Mouse (Mus musculus) heart, postnatal 36 days (tissue): ENCODE measurements around the gene Utrn. TPM values are rescaled to one million over a fixed set of nuclear protein-coding genes. Genes with fewer than 3 reads are reported as not detected.

Experiments used
- DNase-seq, 2 experiments: peaks; one replicate each; pipeline ENCODE4 v3.0.0; 2021 to 2022
- intact Hi-C: fragments of 180-260 bp; cut with DNase I; formaldehyde crosslinking; loops from one replicate; pipeline ENCODE4 v1.15.1; 2025
- total RNA-seq, 2 experiments: library from RNA; stranded (reverse); gene quantifications; 2 replicates each; pipeline ENCODE4 v1.2.3; 2021

Utrn gene
- total RNA-seq, 2 experiments from 2014 or later: 65.5 to 73.0 TPM

DNA sequence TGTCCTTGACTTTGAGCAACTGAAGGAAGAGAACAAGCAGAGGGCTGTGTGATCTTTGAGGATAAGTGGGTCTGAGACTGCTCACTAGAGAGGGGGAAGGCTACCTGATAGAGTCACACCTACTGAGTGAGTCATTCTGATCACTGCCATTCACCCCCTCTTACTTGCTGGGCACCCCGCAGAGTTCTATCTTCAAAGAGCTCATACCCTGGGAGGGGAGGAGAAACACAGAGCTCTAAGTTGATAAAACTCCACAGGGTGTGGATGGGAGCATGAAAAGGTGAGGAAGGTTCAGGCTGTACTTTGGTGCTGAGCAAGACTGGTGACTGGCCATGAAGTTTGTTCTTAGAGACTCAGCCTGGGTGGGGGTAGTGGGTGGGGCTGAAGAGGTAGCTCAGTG, 164.9 kb downstream of the Utrn start:
- no peak for DNase-seq
- intact Hi-C loops: no loop called here

DNA sequence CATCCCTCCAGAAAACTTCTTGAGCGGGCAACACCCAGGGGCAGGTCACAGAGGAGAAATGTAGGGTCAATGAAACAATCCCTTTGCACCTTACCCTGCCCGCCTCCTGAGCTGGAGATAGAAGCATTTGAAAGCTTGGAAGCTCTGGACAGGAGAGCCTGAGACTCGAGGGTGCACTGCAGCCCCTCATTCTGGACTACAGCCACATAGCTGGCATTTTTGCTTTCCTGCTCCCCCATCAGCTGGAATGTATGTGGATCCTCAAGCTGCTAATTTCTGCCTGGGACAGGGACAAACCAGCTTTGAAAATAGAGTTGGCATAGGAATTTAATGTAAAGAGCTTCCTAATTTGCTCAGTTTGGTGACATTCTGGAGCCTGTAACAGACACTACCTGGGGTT, 165.6 kb downstream of the Utrn start:
- no peak for DNase-seq
- intact Hi-C loops: no loop called here

DNA sequence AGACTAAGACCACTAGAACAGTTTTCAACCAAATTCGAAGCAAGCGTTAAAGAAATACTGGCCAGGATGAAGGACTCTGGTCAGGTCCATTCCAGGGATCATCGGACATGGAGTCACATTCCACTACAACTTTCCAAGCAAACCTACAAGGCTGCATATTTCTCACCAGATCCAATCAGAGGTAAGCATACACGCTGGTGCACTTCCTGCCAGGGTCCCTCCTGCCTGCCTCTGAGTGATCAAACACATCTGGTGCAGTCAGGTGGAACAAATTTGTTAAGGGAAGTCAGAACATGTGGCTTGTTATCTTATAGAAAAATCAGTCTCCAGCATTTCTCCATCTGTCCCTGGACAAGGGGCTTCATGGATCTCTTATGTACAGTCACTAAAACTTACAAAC, 167.0 kb downstream of the Utrn start:
- DNase-seq: no peak
- intact Hi-C loops: no loop called here

DNA sequence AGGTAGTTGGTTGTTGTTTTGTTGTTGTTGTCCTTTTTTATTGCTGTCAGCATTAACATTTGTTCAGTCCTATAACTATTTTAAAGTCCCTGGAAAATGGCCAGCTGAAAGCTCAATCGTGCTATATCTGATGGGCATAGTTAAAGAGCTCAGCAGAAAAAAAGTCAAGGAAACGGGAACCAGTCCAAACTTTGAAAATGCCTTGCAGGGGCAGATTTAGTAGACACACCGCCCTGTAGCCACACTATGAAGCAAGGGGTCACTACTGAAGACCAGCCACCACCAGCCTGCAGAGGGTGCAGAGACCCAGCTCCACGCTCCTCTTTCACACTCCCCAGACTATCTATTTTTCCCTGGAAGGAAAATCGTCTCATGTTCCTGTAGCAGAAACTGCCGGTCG, 167.5 kb downstream of the Utrn start:
- intact Hi-C loops: no loop called here
- DNase-seq: no peak

DNA sequence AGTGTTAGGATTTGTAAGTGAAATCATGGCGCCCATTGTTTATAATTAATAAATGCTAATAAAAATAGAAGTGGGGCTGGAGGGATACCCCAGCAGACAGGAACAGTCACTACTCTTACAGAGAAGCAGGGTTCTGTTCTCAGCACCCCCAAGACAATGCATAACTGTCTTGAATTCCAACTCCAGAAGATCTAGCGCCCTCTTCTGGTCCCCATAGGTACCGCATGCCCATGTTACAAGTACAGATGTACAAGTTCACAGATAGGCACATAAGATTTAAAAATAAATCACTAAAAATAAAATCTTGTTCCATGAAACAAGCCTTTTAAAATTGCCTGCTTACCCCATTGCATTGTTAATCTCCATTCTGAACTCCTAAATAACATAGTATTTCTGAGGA, 168.6 kb downstream of the Utrn start:
- DNase-seq: peak in 1 of 2 experiments; percentile 19
- intact Hi-C loops: no loop called here

DNA sequence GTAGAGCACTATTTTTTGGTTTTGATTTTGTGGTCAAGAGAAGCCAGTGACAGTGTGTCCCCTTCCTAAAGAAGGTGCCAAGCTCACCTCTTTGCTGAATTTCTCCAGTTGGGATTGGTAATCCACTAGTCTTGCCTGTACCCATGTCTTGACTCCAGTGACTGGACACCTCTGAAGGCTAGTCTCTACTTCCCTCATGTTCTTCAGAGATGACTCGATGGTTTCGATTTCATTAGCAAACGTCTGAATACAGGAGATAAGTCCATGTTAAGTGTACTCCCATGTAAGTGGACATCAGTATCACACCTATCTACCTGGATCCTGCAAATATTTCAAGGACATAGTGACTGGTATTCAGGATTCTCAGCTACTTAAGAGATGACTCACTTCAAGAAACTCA, 171.3 kb downstream of the Utrn start:
- intact Hi-C loops: no loop called here
- DNase-seq: no peak

DNA sequence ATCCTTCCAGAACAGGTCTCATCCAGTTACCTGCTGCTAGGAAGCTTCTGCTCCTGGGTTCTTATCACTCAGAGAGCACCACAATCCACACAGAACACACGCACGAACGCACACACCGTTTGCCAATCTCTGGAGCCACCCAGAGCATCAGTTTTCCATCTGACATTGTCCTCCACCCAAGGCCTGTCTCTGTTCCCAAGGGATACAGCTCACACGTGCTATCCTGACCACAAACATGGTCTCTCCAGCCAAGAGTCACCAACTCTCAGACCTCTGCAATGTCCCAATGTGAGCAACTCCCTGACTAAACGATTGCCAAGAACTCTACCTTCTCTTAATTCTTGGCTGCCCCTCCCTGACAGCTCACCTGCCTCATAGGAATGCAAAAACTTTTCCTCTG, 172.5 kb downstream of the Utrn start:
- DNase-seq: no peak
- intact Hi-C loops: no loop called here

DNA sequence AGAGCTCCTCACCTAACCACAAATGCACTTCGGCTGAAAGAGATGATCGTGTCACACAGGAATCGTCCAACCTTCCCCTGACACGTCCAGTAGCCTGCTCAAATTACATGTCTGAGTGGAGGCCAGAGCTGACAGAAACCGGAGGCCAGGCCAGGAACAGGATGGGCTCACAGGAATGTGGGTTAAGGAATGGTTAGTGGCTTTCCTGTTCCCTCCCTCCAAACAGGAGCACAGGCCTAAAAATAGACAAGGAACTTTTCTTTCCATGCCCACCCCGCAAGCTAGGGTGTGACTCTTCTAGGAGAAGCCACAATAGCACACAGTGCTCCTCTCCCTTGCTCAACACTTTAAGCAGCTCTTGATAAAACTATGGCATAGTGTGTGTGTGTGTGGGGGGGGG, 174.4 kb downstream of the Utrn start:
- peak; percentile 22 to 25 for DNase-seq
- intact Hi-C loops: loop anchor here (5.0 kb wide), 2 partner anchors 173 to 303 kb away; partner anchors contain the start of gene Utrn

DNA sequence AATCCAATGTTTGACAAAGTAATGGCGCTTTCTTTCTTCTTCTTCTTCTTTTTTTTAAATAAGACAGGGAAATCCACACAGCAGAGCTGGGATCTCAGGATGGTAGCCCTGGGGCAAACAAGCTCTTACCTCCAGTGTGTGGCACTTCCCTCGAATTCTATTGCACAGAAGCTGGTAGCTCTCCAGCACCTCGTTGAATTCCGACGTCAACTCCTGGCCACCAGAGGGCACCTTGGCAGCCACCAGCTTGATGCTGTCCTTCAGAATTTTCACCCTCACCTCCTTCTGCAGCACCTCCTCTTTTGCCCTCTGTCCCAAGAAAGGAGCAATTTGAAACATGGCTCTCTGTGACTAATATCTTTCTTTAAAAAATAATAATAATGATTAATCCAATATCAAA, 178.6 kb downstream of the Utrn start:
- intact Hi-C loops: loop anchor here (2.0 to 5.0 kb wide), 3 partner anchors 177 to 307 kb away; partner anchors contain the start of gene Utrn
- DNase-seq: peak; percentile 55 to 76

DNA sequence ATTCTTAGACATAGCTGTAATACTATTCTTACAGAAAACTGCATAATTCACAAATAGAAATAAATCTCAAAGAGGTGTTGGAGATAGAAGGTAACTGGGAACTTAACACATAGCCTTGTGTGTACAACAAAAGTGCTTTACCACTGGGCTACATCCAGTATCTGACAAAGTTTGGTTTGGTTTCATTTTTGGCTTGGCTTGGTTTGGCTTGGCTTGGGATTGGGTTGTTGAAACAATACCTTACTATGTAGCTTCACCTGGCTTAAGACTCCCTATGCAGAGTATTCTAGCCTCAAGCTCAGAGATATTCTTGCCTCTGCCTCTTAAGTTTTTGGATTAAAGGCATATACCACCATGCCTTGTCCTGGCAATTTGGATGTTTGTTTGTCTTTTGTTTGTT, 183.5 kb downstream of the Utrn start:
- intact Hi-C loops: no loop called here
- DNase-seq: no peak

DNA sequence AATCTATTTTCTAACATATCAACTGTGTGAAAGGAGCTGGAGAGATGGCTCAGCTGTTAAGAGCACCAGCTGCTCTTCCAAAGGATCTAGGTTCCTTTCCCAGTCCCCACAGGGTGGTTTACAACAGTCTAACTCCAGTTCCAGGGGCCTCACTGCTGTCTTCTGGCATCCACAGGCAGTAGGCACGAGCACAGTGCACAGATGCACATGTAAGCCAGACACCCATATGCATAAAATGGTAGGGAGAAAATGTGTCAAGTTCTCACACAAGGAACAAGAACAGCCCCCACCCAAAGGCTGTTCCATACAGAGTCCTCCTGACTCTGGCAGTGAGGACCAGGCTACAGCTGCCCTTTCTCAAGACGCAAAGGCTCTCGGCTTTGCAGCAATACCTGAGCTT, 185.1 kb downstream of the Utrn start:
- DNase-seq: no peak
- intact Hi-C loops: no loop called here

DNA sequence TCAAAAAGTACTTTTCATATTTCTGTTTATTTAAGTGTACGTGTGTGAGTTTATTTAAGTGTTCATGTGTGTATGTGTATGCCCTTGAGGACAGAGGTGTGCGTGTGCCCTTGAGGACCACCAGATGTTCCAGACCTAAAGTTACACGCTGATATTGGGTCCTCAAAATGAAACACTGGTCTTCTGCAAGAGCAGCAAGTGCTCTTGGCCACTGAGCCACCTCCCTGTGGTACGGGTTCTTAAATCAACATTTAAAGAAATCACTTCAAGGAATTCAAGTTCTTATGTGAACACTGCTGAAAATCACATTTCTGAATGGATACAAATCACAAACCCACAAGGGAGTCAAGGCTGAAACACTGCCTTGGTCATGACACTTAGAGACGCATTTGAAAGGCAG, 195.9 kb downstream of the Utrn start:
- intact Hi-C loops: no loop called here
- DNase-seq: no peak

DNA sequence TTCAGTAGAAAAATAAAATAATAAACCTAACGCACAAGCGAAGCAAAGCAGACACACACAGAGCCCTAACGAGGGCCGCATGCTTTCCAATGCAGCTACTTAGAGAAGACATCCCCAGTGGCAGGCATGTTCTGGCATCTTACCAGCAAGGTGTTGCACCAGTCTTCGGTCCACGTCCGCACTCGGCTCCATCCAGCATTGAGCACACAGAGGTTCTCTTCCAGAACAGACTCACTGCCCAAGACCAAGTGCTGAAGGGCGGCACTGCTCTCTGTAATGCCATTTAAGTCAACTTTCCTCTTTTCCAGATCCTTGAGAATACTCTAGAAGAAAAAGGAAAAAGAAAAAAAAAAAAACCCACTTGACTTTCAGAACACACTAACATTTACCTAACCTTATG, 197.6 kb downstream of the Utrn start:
- DNase-seq: no peak
- intact Hi-C loops: no loop called here

DNA sequence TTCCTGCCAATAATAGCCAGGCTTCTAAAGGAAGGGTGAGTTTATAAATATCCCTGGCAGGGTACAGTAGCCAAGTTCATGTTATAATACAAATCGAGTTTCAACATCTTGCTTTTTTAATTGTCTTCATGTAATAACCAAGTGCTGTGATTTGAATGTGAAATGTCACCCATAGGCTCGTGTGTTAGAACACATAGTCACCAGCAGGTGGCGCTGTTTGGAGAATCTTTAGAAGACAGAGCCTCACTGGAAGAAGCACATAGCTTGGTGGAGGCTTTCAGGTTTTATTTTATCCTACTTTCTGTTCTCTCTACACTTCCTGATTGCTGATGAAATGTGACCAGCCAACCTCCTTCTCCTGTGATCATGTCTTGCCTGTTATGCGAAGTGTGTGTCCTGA, 207.1 kb downstream of the Utrn start:
- DNase-seq: no peak
- intact Hi-C loops: no loop called here

DNA sequence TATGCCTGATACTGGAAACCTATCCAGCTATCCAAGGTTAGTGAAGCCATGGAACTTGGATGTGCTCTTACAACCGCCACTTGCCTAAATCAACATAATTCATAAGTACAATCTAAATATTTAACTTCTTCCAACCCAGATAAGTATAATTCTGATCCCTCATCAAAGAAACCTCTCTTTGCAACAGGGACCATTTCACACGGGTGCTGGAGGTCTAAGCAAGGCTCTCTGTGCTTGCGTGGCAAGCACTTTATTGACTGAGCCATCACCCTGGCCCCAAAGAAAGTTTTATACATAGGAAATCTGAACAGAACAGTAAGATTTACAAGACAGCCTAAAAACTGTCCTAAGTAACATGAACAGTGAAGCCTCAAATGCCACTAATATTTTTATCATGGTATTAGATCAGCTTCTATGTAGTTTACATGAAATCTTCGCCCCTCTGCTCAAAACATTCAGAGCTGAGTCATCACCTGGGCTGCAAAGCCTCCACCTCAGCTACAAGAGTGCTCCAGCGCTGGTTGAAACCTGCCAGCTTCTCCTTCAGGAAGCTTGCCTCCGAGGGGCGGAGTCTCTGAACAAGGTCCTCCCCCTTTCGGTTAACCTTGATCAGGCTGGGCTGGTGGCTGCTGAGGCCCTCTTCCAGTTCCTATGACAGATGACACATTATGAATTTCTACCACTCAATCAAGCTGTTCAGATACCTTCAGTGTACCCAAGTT, 211.0 kb downstream of the Utrn start:
- intact Hi-C loops: no loop called here
- no peak for DNase-seq

DNA sequence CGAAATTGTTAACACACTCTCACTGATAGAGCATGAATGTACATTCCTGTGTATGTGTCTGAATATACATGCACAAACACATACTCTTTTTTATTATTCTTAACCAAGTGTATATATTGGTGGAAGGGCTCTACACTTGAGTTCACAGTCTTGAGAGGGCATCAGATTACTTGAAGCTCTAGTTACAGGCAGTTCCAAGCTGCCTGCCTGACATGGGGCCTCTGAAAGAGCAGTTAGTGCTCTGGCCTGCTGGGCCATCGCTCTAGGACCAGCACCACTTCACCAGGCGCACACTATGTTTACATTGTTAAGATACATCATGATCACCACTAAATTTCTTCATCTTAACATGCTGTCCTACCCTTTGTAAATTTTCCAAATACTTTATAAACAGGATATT, 216.2 kb downstream of the Utrn start:
- DNase-seq: no peak
- intact Hi-C loops: no loop called here

DNA sequence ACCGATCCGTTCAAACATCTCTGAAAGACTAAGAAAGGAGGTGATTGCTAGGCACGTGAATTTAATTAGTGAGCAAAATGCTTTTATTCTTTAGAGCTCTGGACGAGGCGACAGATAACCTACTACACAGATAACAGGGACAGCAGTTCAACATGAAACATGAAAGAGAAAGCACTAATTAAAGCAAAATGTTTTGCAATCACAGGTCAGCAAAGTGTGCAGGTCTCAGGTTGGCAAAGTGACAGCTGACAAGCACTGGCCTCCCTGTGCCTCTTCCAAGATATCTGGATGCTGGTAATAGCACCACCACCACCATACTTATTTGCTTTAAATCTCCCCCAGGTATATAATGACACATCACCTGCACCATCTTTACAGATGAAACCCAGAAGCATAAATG, 223.0 kb downstream of the Utrn start:
- no peak for DNase-seq
- intact Hi-C loops: no loop called here

DNA sequence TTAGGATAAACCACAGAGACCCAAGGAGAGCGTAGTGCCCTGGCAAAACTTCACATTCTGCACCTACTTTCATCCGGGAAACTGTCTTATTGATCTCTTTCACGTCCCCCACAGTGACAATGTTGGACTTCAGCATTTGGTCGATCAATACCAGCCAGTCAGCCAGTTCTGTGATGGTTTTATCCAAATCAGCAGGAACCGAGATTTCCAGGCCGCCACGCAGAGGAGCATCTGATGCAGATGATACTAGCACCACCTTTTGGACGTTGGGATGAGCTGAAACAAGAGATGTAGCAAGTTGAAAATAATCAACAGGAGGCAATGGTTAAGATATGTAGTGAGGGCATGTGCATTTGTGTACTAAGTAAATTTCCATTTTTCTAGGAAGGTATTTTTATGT, 225.8 kb downstream of the Utrn start:
- DNase-seq: no peak
- intact Hi-C loops: no loop called here

DNA sequence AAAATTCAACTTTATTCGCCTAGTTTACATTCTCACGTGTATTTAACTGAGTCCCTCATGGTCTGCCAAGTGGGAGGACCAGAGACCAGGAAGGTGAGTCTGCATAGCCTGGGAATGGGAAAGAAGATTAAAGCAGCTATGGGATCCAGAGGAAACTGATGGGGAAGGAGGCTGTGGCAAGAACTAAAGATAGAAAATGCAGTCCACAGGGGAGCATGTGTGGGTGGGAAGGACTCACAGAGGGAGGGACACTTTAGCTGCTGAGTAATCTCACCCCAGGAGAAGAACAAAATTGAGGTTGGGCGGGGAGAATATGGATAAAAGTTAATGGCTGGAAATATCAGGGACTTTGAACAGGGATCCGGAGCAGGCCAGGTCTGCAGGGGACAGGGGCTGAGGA, 229.5 kb downstream of the Utrn start:
- DNase-seq: no peak
- intact Hi-C loops: no loop called here

DNA sequence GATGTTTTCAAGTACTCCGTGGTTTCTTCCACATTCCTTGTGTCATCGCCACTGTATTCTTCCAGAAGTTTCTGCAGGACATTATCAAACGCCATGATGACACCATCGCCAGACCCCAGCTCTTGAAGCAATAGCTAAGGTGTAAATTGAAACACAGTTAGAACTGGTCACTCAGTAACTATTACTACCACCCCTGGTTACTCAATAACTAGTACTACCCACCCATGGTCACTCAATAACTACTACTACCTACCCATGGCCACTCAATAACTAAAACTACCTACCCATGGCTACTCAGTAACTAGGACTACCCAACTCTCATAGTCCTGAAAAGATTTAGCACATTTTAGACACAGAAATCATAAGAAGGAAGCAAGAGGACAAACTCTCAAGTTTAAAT, 235.2 kb downstream of the Utrn start:
- intact Hi-C loops: no loop called here
- DNase-seq: no peak

DNA sequence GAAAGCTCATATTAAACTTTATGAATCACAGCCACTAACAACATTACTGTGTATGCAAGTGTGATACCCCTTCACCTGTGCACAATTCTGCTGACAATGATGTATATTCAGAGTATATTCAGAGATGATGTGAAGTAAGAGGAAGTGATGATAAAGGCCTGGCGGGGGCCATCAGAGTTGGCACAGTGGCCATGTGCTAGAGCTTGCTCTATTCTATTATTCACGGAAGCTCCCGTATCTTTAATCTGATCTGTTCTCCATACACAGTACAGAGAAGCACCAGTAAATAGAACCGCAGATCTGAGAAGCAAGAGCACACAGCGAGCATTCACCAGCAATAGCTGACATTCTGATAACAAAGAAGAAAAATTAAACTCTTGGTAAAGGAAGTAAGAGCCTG, 238.2 kb downstream of the Utrn start:
- DNase-seq: no peak
- intact Hi-C loops: no loop called here

DNA sequence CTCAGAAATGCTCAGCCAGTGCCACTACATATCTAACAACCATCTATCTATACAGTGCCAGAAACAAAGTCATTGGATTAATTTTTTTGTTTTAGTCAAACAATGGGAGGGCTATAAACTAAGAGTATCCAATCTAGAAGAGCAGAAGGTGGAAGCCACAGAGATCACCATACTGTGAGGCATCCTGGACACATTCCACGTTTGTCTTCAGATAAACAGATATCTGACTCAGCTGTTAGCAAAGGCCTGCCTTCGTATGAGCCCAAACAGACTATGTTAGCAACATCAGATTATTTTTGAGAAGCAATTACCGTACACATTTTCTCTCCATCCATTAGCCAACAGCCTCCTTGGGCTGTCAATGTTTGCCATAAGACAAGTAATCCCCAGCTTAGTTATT, 250.8 kb downstream of the Utrn start:
- intact Hi-C loops: no loop called here

DNA sequence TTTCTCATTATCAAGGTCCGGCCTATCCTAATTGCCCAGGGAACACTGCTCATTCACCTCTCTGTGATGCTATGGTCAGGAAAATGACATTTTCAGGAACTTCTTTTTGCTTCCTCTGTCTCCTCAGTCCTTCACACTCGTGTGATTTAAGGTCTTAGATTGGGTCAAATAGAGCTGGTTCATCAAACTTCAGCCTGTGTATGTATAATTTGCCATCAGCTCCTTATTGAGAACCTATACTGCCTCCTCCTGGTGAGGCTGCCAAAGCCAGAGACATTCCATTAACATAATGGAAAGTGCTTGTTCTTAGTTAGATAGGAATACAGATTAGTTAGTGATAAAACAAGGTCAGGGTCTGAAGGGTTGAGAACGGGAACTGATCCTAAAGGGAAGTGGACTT, 253.4 kb downstream of the Utrn start:
- intact Hi-C loops: loop anchor here (2.0 kb wide), 1 partner anchor 611 kb away; no protein-coding TSS in a partner anchor
- no peak for DNase-seq

More for the DNA sequence above, 250.8 kb downstream of the Utrn start:
- DNase-seq: no peak
